Mouse (Mus musculus) G1E (cell line): ENCODE measurements around the gene Galr3. TPM values are rescaled to one million over a fixed set of nuclear protein-coding genes. Genes with fewer than 3 reads are reported as not detected.

ENCODE experiments used
- ATAC-seq: 2 replicates; pipeline ENCODE4 v1.8.0; 2016; ENCODE audit warnings: mild to moderate bottlenecking; ENCODE audit not compliant: insufficient number of reproducible peaks, poor library complexity, low FRiP score, severe bottlenecking; ENCODE audit errors: extremely low read depth
- DNase-seq: peaks from one replicate; pipeline ENCODE4 v3.0.0; 2012; ENCODE audit warnings: low spot score
- H3K27me3 ChIP-seq: 2 replicates; pipeline ENCODE4 v1.6.1; 2012; ENCODE audit warnings: mild to moderate bottlenecking, low read length, inconsistent platforms; ENCODE audit not compliant: insufficient read depth
- H3K36me3 ChIP-seq: replicated peaks from 2 replicates; pipeline ENCODE3; 2012; ENCODE audit warnings: mild to moderate bottlenecking, inconsistent platforms
- H3K4me1 ChIP-seq: 2 replicates; pipeline ENCODE4 v1.6.1; 2012; ENCODE audit warnings: low read depth, low read length, inconsistent platforms, mixed read lengths; ENCODE audit not compliant: insufficient read depth
- H3K4me3 ChIP-seq: 2 replicates; pipeline ENCODE4 v1.5.1; 2012; ENCODE audit warnings: low read depth, mild to moderate bottlenecking, inconsistent platforms, low read length, moderate library complexity, mixed read lengths
- H3K9me3 ChIP-seq: replicated peaks from 2 replicates; pipeline ENCODE4 v1.6.1; 2012; ENCODE audit warnings: inconsistent platforms
- CTCF ChIP-seq: IDR thresholded peaks from 2 replicates; pipeline ENCODE4 v1.5.1; 2012; ENCODE audit warnings: low read depth, low read length, inconsistent platforms, mixed read lengths
- GATA1 ChIP-seq: IDR thresholded peaks from 2 replicates; pipeline ENCODE4 v1.6.1; 2012; ENCODE audit warnings: borderline replicate concordance, low read length, inconsistent platforms, mixed read lengths
- GATA2 ChIP-seq: IDR thresholded peaks from 2 replicates; pipeline ENCODE4 v1.6.1; 2012; ENCODE audit warnings: low read depth, low read length, inconsistent platforms, borderline replicate concordance
- POLR2AphosphoS5 ChIP-seq: IDR thresholded peaks from 2 replicates; pipeline ENCODE4 v1.6.1; 2012; ENCODE audit warnings: low read depth, low read length, inconsistent platforms; ENCODE audit not compliant: insufficient replicate concordance
- TAL1 ChIP-seq: conservative IDR thresholded peaks from 2 replicates; pipeline ENCODE4 v1.6.1; 2012; ENCODE audit warnings: low read depth, low read length, inconsistent platforms, mixed read lengths
- polyA plus RNA-seq: library from polyadenylated mRNA; stranded (reverse); fragments of >175 nt; gene quantifications from 2 replicates; pipeline ENCODE4 v1.2.3, GENCODE M21; 2012
- total RNA-seq, 2 experiments: library from RNA; stranded (forward) in 1 of 2; stranded (reverse) in 1 of 2; fragments of 200-1000 nt in 1 of 2; fragments of >200 nt in 1 of 2; fragmentation: Nextera tagmentation in 1 of 2; gene quantifications; 2 replicates each; pipeline ENCODE4 v1.2.3; 2014 to 2017

The Galr3 gene
- total and polyA plus RNA-seq, 3 experiments: not detected

DNA sequence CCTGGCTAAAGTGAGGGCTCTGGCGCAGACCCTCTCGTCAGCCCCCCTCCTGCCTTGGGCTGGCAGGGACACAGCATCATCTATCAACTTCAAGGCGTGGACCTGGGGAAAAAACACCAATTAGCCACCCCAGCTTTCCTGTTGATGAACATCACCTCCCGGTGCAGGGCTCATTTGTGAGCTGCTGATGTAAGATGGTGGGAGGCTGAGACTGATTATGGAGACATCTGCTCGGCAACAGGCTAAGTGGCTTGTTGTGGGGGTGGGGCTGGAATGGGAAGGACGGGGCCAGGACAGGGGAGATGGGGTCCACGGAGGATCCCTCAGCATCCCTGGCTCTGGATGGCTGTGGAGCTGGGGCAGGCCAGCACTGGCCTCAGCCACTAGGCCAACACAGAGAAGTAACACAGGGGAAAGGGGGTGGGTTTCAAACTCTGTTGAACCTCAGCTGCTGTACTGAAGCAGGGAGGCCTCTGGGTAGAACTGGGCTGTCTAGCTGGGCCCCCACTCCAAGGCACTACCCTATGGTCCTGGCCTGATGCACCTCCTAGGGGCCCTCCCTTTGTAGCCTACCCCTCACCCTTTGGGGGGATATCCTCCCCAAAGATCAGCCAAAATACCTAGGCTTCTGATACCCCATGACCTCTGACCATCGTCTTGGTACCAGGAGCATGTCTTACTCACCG is 8.6 kb downstream of the Galr3 start:
- H3K4me3 ChIP-seq: no peak overlapping the region
- TF ChIP-seq GATA2 (no peak), CTCF (no peak), GATA1 (no peak)
- peaks cover 28% of the 10 kb centered on the region for H3K27me3 ChIP-seq
- no peak for ATAC-seq
- H3K36me3 ChIP-seq: peaks cover 44% of the 10 kb centered on the region
- H3K9me3 ChIP-seq: no peaks in the 10 kb centered on the region
- peaks cover 18% of the 10 kb centered on the region for H3K4me1 ChIP-seq
- DNase-seq: no peak

DNA sequence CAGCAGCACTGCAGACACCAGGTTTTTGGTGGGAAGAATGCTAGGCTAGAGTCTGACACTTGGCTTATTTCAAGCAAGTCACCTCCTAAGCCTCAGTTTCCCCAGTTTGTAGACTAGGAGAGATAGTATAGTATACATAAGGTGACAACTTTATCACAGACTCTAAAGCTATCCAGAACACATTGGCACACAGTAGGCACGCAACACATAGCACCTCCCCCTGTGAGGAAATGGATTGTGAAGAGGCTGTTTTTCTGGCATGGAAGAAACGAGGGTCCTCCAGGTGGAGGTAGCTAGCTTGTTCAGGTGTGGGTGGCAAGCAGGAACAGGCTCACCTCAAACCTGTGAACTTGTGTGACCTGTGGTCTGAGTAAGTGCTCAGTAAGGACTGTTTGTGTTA is 9.3 kb downstream of the Galr3 start:
- H3K4me1 ChIP-seq: peaks cover 18% of the 10 kb centered on the region

GRCm38 (mm10) chr15:79051461-79052360 is 10.0 kb downstream of the Galr3 start:
- peaks cover 18% of the 10 kb centered on the region for H3K4me1 ChIP-seq

More for the DNA sequence above, 9.3 kb downstream of the Galr3 start:
- H3K36me3 ChIP-seq: peaks cover 50% of the 10 kb centered on the region
- peaks cover 25% of the 10 kb centered on the region for H3K27me3 ChIP-seq
- H3K9me3 ChIP-seq: no peaks in the 10 kb centered on the region
- no peak overlapping the region for H3K4me3 ChIP-seq
- ATAC-seq (no peak), DNase-seq (no peak)
- TF ChIP-seq CTCF (no peak), TAL1 (no peak), GATA2 (no peak), GATA1 (no peak), POLR2AphosphoS5 (no peak)

GRCm38 (mm10) chr15:79052366-79052765 is 10.7 kb downstream of the Galr3 start:
- TF ChIP-seq GATA2: no peak
- no peak for TF ChIP-seq TAL1
- no peak for TF ChIP-seq CTCF

More at GRCm38 (mm10) chr15:79051461-79052360, 10.0 kb downstream of the Galr3 start:
- peaks cover 23% of the 10 kb centered on the region for H3K27me3 ChIP-seq
- no peaks in the 10 kb centered on the region for H3K9me3 ChIP-seq
- ATAC-seq (no peak), DNase-seq (no peak)
- no peak overlapping the region for H3K4me3 ChIP-seq
- H3K36me3 ChIP-seq: peaks cover 58% of the 10 kb centered on the region
- no peak for TF ChIP-seq CTCF
- TF ChIP-seq TAL1: no peak
- no peak for TF ChIP-seq GATA1
- no peak for TF ChIP-seq POLR2AphosphoS5
- no peak for TF ChIP-seq GATA2

GRCm38 (mm10) chr15:79056601-79057000 is 14.9 kb downstream of the Galr3 start:
- Histone ChIP-seq H3K9me3 (peaks cover 3% of the 10 kb centered on the region; the same call in 1 of the 2 replicates), H3K36me3 (peaks cover 96% of the 10 kb centered on the region), H3K4me1 (peaks cover 37% of the 10 kb centered on the region), H3K4me3 (no peak overlapping the region), H3K27me3 (no peaks in the 10 kb centered on the region)
- DNase-seq (no peak), ATAC-seq (no peak)
- TF ChIP-seq CTCF (no peak), GATA1 (no peak), TAL1 (no peak), POLR2AphosphoS5 (no peak), GATA2 (no peak)

More at GRCm38 (mm10) chr15:79052366-79052765, 10.7 kb downstream of the Galr3 start:
- no peaks in the 10 kb centered on the region for H3K9me3 ChIP-seq
- H3K27me3 ChIP-seq: peaks cover 17% of the 10 kb centered on the region
- peaks cover 64% of the 10 kb centered on the region for H3K36me3 ChIP-seq
- no peak for ATAC-seq
- H3K4me3 ChIP-seq: no peak overlapping the region
- peaks cover 18% of the 10 kb centered on the region for H3K4me1 ChIP-seq
- no peak for DNase-seq

- peaks cover 32% of the 10 kb centered on the region for H3K4me1 ChIP-seq
Observed at GRCm38 (mm10) chr15:79057850-79058249, 16.2 kb downstream of the Galr3 start.

More at GRCm38 (mm10) chr15:79057850-79058249, 16.2 kb downstream of the Galr3 start:
- Histone ChIP-seq H3K36me3 (peaks cover 83% of the 10 kb centered on the region), H3K4me3 (no peak overlapping the region), H3K27me3 (no peaks in the 10 kb centered on the region), H3K9me3 (peaks cover 3% of the 10 kb centered on the region; the same call in 1 of the 2 replicates)
- DNase-seq: no peak
- ATAC-seq: no peak
- TF ChIP-seq TAL1 (no peak), GATA1 (no peak), GATA2 (no peak), POLR2AphosphoS5 (no peak), CTCF (no peak)
